Mouse (Mus musculus) left cerebral cortex, postnatal 10 days (tissue): ENCODE data around the gene Tas2r118. TPM values are rescaled to one million over a fixed set of nuclear protein-coding genes. Genes with fewer than 3 reads are reported as not detected.

Experiments used
- DNase-seq, 2 experiments: peaks; one replicate each; pipeline ENCODE4 v3.0.0; 2021 to 2022; ENCODE audit warnings: low spot score in 2 of 2, mixed read lengths in 1 of 2; ENCODE audit errors: extremely low spot score in 1 of 2
- intact Hi-C: fragments of 180-260 bp; cut with DNase I; formaldehyde crosslinking; loops from one replicate; pipeline ENCODE4 v1.15.1; 2025
- total RNA-seq, 2 experiments: library from RNA; stranded (reverse); gene quantifications; 2 replicates each; pipeline ENCODE4 v1.2.3; 2021

Tas2r118 gene
- total RNA-seq = not detected

DNA sequence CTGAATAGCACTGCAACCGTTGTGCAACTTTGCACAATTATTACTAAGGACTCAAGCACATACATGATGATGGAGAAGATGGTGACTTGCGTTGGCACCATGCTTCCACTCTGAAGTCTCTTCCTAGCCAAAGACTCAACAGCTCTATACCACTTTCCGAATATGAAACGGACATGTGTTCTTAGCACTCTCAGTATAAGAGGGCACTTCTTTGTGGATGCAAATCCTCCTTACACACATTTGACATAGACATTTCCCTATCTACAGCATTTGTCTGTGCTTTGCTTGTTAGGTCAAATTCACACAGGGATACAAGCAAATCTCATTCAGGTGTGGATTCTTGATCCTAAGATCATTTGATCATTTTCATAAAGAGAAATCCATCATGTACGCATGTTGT is at the start of gene Tas2r118:
Gene Tas2r118 (minus strand): TSS at position 101 of the 400 bp plus-strand sequence.
- intact Hi-C loops = no loop called here
- DNase-seq = no peak

DNA sequence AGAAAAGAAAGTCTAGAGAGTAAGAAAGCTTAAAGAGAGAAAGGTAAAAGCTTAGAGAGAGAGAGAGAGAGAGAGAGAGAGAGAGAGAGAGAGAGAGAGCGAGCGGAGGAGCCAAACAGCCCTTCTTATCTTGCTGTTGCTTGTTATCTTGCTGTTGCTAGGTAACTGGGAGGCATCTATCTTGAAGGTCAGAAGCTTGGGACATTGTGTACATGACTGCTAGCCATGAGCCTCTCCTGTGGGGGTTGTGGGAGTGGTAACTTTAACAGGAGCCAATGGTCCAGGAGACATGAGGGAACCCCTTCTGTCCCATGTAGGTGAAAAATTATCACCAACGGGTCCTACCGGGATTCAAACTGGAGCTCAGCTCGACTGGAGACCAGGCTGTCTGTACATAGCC is 48.5 kb upstream of the Tas2r118 start:
- intact Hi-C loops = no loop called here
- DNase-seq = no peak

DNA sequence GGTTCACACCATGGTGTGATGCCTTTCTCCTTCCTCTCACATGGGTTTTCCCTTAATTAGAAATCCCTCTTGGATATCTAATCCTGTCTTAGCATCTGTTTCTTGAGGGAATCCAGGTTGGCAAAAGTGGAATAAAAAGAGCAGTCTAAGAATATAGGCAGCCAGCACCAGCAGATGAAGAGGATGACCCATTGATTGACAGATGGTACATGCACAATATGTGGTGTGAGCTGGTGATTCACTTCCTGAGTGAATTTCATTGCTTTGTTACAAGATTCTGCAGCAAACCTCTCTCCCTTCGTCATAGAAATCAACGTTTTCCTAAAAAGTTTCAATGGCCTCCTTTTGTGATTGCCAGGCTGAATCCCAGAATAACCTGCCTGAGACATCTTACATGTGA is 23.4 kb upstream of the Tas2r118 start:
- intact Hi-C loops = no loop called here
- no peak for DNase-seq

DNA sequence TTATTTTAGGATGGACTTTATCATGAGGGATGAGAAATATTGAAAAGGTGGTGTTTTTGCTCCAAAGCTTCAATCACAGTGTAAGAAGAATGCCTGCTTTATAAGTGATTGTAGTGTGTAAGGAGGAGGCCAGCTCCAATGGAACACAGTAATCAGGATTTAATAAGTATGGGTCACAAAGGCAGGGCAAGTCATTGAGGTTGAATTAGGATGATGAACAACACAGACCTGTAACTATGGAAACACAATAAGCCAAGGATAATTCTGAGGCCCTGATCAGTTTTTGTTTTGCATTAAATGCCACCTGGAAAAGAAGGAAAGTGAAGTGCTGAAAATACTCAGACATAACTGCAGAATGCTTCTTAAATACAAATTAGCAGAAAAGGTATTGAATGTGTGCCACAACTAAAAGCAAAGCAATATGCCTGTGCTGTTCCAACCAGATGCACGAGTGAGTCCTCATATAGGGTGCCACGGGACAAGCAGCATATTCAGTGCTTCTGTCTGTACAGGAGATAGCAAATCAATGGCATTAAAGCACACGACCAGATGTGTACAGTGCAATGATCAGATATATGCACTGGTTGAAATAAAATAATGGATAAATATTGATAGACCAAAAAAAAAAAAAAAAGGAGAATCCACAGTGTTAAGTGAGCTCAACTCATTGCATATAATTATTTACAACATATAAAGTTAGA is 21.0 kb upstream of the Tas2r118 start:
- intact Hi-C loops = no loop called here
- no peak for DNase-seq

DNA sequence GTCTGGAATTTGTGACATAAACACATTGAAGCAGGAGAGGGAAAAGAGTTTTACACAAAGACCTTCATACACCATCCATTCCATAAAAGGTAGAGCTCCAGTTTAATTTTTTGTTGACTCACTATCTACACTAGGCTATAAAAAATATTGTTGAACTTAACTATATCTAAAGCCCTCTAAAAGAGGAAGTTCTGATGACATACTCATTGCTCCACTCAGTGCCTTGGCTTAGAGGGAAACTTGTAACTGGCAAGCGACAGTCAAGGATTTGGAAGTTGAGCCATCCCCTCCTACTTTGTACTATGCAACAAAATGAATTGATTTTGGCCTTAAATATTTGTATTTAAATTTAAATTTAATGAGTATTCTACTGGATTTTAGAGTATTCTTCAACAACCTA is 16.4 kb upstream of the Tas2r118 start:
- DNase-seq = no peak
- intact Hi-C loops = no loop called here

DNA sequence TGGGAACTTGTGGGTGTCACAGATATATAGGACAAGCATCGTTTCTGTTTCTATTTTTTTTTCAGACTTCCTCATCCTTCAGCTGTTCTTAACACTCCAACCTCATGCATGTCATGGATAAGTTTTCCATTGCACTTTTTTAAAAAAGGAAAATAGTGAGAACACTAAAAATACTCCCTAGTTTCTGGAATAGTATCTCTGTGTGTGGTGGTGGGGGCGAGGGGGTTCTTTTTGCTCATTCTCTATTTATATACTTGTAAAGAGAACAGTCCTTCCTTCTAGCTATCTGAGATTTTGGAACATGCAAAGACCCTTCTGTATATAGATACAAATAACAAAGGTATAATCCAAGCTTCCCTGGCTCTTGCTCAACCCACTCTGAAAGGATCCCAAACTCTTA is 2.9 kb downstream of the Tas2r118 start:
- DNase-seq = no peak
- intact Hi-C loops = no loop called here

DNA sequence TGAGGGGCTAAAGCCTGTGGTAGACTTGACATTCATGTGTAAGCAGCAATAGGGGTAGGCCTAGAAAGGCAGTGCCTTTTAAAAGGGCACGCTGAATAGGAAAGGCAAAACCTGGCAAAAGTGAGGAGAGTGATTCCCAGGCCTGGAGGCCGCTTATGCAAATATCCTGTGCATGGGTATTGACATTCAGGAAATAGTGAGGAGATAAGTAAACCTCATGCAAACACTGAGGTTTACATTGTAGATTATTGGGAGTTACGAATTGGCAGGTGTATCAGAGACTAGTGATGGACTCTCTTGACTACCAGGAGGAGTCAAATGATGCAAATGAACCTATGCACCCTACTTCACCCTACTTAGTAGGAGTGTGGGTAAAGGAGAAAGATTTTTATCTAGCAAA is 3.9 kb downstream of the Tas2r118 start:
- intact Hi-C loops = no loop called here
- no peak for DNase-seq

DNA sequence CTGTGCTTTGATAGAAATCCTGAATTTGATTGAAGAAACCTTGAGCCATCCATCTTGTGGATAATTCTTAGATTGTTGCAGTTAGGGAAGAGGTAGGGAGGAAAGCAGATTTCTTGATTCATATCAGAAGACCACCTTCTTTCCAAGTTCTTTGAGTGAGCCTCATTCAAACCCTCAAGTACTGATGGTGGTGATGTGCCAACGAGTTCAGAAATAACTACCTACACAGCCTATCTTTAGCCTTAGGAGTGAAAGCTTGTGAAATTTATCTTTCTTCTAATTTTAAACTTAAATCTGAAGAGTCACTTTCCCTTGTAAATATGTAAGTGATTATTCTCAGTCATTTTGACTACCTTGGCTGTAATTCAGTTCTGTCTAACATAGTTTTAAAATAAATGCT is 6.1 kb downstream of the Tas2r118 start:
- intact Hi-C loops = no loop called here
- DNase-seq = no peak

DNA sequence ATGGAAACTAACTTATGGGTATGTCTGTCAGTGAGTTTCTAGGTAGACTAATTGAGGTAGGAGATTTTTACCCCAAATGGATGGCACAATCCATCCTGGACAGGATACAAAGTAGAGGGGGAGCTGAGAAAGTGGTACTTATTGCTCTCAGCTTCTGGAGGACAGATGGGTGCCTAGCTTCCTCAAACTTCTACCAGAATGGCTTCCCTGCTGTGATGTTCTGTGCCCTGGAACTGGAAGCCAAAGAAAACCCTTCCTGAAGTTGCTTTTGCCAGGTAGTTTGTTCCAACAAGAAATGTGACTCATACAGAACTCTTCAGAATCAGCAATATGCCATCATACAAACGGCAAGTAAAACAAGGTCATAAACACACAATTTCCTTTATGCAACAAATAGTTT is 29.1 kb downstream of the Tas2r118 start:
- no peak for DNase-seq
- intact Hi-C loops = no loop called here

DNA sequence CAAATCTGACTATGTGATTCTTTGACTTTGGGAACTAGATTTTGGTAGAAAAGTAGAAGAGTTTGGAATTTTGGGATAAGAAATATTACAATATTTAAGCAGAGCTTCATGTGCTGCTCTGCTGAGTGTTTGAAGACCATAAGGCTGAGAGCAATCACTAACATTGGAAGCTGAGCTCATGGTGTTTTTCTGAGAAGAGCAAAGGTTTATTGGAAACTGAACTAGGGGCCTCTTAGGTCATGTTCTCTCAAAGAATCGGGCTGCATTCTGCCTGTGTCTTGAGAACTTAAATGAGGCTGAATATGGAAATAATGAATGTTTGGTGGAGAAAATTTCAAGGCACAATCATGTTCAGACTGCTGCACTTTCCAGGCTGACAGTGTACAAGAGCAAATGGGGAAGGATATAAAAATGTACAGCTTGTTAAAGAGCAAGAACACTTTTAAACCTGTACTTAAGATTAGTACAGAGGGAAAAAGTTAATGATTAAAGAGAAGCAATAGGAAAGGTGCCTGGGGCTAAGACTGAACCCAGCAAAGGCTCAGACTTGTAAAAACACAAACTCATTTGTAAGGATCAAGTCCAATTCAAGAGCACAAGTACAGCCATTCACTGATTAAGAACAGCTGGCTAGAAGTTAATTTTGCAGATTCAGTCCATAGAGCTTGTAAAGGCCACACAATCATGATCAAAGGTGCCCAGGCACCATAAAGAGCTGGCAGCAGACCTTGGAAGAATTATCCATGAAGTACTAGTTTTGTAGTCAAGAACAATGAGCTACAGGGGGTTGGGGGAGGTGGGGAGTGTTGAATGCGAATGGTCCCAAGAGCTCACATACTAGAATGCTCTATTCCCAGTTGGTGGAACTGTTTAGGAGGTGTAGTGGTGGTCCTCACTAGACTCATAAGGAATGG is 31.0 kb downstream of the Tas2r118 start:
- no peak for DNase-seq
- intact Hi-C loops = no loop called here

DNA sequence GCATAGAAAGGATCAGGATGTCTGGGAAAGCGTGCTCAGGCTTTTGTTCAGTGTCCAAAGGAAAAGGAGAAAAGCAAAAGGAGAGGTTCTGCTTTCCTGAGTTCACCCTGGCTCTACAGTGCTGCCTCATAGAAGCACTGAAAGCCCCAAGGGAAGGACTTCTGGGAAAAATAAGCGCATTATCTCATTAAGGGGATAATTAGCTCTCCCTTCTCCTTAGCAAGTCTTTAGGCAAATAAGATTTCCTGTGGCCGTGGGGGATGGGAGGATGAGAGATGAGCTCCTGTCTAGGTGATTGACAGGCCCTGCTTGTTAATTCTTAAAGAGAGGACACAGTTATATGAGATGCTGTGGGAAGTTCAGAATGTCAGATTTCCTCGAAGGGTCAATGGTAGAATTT is 33.4 kb downstream of the Tas2r118 start:
- DNase-seq = no peak
- intact Hi-C loops = no loop called here

DNA sequence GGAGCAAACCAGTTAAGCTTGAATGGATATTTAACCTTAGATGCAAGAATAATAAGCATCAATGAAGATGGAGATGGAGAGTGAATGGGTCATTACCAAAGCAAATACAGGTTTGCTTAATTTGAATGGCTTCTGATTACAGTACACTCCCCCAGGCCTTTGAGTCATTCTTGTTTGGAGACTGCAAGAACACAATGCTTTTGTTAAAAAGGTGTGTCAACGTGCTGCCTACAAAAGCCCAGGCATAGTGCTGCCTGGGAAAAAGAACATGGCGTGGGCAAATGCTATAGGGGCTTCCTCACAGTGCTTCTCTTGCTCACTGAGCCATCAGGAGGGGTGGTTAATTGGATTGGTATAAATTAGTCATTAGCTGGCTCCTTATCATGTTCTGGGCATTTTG is 46.1 kb downstream of the Tas2r118 start:
- intact Hi-C loops = no loop called here
- no peak for DNase-seq

Other genes with a start within 250 kb of the Tas2r118 start
- gene Cadps2, start 130.6 kb downstream of the Tas2r118 start, total RNA-seq = 10 to 100 TPM; 67.4 to 75.5 TPM
- gene Slc13a1, start 198.0 kb upstream of the Tas2r118 start, total RNA-seq = under 1 TPM; 0.30 to 0.39 TPM